Comparison of ENCODE assay signal across 11 mouse cellular contexts in the genomic region with DNA sequence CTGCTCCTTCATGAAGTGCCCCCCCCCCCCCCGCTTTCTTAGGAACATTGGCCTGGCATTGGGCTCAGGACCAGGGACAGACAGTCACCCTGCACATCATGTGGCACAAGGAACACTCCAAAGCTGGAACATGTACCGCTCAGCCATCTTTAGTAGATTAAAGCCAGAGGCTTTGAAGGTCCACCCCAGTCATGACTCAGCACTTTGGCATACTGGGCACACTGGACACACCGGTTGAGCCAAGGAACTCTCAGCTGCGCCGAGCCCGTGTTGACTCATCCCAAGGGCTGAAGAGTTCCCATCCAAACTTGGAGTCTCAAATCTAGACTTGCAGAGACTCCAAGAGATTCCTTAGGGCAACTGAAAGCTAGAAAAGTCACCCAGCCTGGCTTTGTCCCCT.
DNase-seq lines count a peak whose midpoint lies in the region; ATAC-seq and TF ChIP-seq lines count a peak whose summit lies in the region.
"Had no signal": no experiment of that assay in that cellular context is flagged by ENCODE, and none has a peak within 500 bp of the region (broad histone marks: within the 10 kb centered on the region; RNA-seq: fewer than 3 reads in every experiment).

No protein-coding gene starts in this region.

- H3K79me2 ChIP-seq in C2C12 (ENCODE audit: control insufficient read depth, insufficient read depth): no peaks in the 10 kb centered on the region

- H3K9ac ChIP-seq in neural tube, embryonic 15.5 days (replicated peaks): no peak overlapping the region
- H3K9ac ChIP-seq: lung, embryonic 14.5 days had no signal

- WGBS in neural tube, embryonic 15.5 days: 85% methylated on average over 6 of the region's 6 CpGs

- no peaks in the 10 kb centered on the region for H3K27me3 ChIP-seq in C2C12 (ENCODE audit: control insufficient read depth, insufficient read depth, insufficient read length)
- peaks cover 6% of the 10 kb centered on the region for H3K27me3 ChIP-seq in neural tube, embryonic 15.5 days (replicated peaks)

- no peaks in the 10 kb centered on the region for H3K36me3 ChIP-seq in C2C12 (ENCODE audit: control insufficient read depth, insufficient read depth)
- H3K36me3 ChIP-seq in neural tube, embryonic 15.5 days: no peaks in the 10 kb centered on the region

- no peak overlapping the region for H3ac ChIP-seq in C2C12 (ENCODE audit: control insufficient read depth, insufficient read length, low read depth)

- TF ChIP-seq CTCF in C2C12 (IDR thresholded peaks at IDR 0.05; ENCODE audit: control insufficient read depth, insufficient read depth, insufficient read length): no peak

- H3K9me3 ChIP-seq in neural tube, embryonic 15.5 days (replicated peaks): no peaks in the 10 kb centered on the region

- H3K79me3 ChIP-seq in C2C12 (ENCODE audit: low read depth): no peaks in the 10 kb centered on the region

- H3K27ac ChIP-seq in neural tube, embryonic 15.5 days (replicated peaks): no peak overlapping the region

- no peak overlapping the region for H3K4me3 ChIP-seq in C2C12 (ENCODE audit: insufficient read depth, poor library complexity, severe bottlenecking)
- no peak overlapping the region for H3K4me3 ChIP-seq in neural tube, embryonic 15.5 days (replicated peaks)

- H3K4me2 ChIP-seq in neural tube, embryonic 15.5 days: no peak overlapping the region
- H3K4me2 ChIP-seq: lung, embryonic 14.5 days had no signal

- DNase-seq in MN1 (ENCODE audit: low spot score): peak; percentile 50
- DNase-seq in gastrocnemius, adult 8-10 months (ENCODE audit: low spot score in 2 of 2): peak; percentile 58 to 71
- peak; percentile 80 for DNase-seq in lung, postnatal 25 days (ENCODE audit: low spot score)
- no peak for DNase-seq in thymus, postnatal 25 days
- DNase-seq in yolk sac, embryonic 10.5 days (ENCODE audit: low spot score): no peak
- DNase-seq: kidney, adult 2 months; layer of hippocampus, postnatal 36 days; lung, embryonic 14.5 days; right cerebral cortex, postnatal 25 days had no signal

- H3K4me1 ChIP-seq in neural tube, embryonic 15.5 days: 0 out of 2 replicates have a peak, but pooled peaks cover 2% of the 10 kb centered on the region

- ATAC-seq in neural tube, embryonic 15.5 days (ENCODE audit: low FRiP score): no peak

TF ChIP-seq in C2C12, 6 proteins besides CTCF, POLR2A, EP300 and RAD21:
- TF ChIP-seq MAX (IDR thresholded peaks at IDR 0.05): peak; percentile 41
- peak; percentile 41 for TF ChIP-seq FOSL1 (IDR thresholded peaks at IDR 0.05; ENCODE audit: insufficient read depth, low read length, poor library complexity, severe bottlenecking)
- peak; percentile 7 for TF ChIP-seq MYOD1 (IDR thresholded peaks at IDR 0.05; ENCODE audit: control insufficient read depth, insufficient read length, low read depth)
- TF ChIP-seq CEBPB (IDR thresholded peaks at IDR 0.05; ENCODE audit: low read depth): no peak
- no peak for TF ChIP-seq MYOG (IDR thresholded peaks at IDR 0.05; ENCODE audit: control insufficient read depth, extremely low read depth, insufficient read length)

Comparison
In these comparisons a context has a peak if more than half of its experiments do, and no peak if none do; other contexts are left out.
1. DNase-seq: peak in MN1 (single experiment), gastrocnemius, adult 8-10 months (2 of 2) and lung, postnatal 25 days (single experiment); none in thymus, postnatal 25 days (single experiment) and yolk sac, embryonic 10.5 days (single experiment).